Mouse (Mus musculus) hindbrain, embryonic 14.5 days (tissue): ENCODE data around the gene Cptp. TPM values are rescaled to one million over a fixed set of nuclear protein-coding genes. Genes with fewer than 3 reads are reported as not detected.
A peak's percentile ranks its signal among the peaks of the same experiment; 100 is the strongest.

Source experiments
- ATAC-seq: fragments of 200-750 bp; cut with Nextera tagmentation; 2 replicates; pipeline ENCODE4 v1.8.0; 2017; ENCODE audit warnings: moderate number of reproducible peaks, mild to moderate bottlenecking, moderate TSS enrichment, moderate library complexity; ENCODE audit not compliant: low FRiP score
- DNase-seq: peaks from one replicate; pipeline ENCODE4 v3.0.0-alpha.2; 2015; ENCODE audit warnings: low spot score
- H3K27ac ChIP-seq: fragments of 300-500 bp; sonication (generic); 2 replicates; pipeline ENCODE4 v1.5.1; 2014; ENCODE audit warnings: mild to moderate bottlenecking, moderate library complexity
- H3K27me3 ChIP-seq: fragments of 300-500 bp; sonication (generic); 2 replicates; pipeline ENCODE4 v1.6.1; 2014; ENCODE audit warnings: mild to moderate bottlenecking, low read length, mixed read lengths; ENCODE audit not compliant: control insufficient read depth, insufficient read depth
- H3K36me3 ChIP-seq: fragments of 300-500 bp; sonication (generic); replicated peaks from 2 replicates; pipeline ENCODE4 v1.6.1; 2014; ENCODE audit not compliant: control insufficient read depth, insufficient read depth
- H3K4me1 ChIP-seq: fragments of 300-500 bp; sonication (generic); replicated peaks from 2 replicates; pipeline ENCODE4 v1.6.1; 2014; ENCODE audit warnings: antibody characterized with exemption, low read length, mixed read lengths; ENCODE audit not compliant: control insufficient read depth, insufficient read depth
- H3K4me2 ChIP-seq: fragments of 300-500 bp; sonication (generic); replicated peaks from 2 replicates; pipeline ENCODE4 v1.6.1; 2014; ENCODE audit warnings: mild to moderate bottlenecking, moderate library complexity
- H3K4me3 ChIP-seq: fragments of 300-500 bp; sonication (generic); replicated peaks from 2 replicates; pipeline ENCODE4 v1.5.1; 2014; ENCODE audit warnings: mild to moderate bottlenecking, low read length
- H3K9ac ChIP-seq: fragments of 300-500 bp; sonication (generic); 2 replicates; pipeline ENCODE4 v1.6.1; 2014
- H3K9me3 ChIP-seq: fragments of 300-500 bp; sonication (generic); 2 replicates; pipeline ENCODE4 v1.6.1; 2016; ENCODE audit warnings: low read length; ENCODE audit not compliant: control insufficient read depth
- WGBS: fragments of 180-500 bp; shearing (Covaris S2); extraction: QIAGEN DNeasy Blood & Tissue Kit; methylation state at CpG from one replicate; pipeline ENCODE4 v1.1.7; 2014; 5-methylcytosine and 5-hydroxymethylcytosine counted together
- polyA plus RNA-seq: library from polyadenylated mRNA; unstranded; fragments of >200 nt; fragmentation: Nextera tagmentation; extraction: Ambion mirVana; gene quantifications from 2 replicates; pipeline ENCODE4 v1.2.1, GENCODE M21; 2014

Cptp gene
- polyA plus RNA-seq, 1 experiment from 2014 or later = 33.5 TPM

DNA sequence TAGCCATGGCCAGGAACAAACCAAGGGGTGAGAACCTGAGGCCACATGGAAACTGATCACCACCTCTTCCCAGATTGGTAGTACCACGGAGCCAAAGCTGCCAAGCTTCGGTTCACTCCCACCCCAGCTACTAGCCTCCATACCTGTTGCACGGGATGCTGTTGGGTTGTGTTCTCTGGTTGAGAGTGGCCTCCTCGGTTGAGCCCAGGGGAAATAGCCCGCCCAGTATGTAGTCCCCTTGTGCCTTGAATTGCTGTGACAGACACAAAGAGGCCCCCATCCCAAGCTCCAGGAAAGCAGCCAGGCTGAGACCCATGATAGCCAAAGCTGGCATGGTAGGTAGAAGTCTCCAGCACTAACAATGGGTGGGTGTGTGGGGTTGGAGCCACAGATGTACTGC is 6.2 kb downstream of the Cptp start, which contains the start of gene Tas1r3:
Tas1r3 (minus strand) TSS at position 362 of the 400 bp plus-strand sequence.
- Histone ChIP-seq H3K4me1 (no peaks in the 10 kb centered on the region), H3K9ac (no peak within 1 kb of the TSS), H3K9me3 (no peaks in the 10 kb centered on the region), H3K27me3 (no peaks in the 10 kb centered on the region), H3K27ac (no peak within 1 kb of the TSS), H3K36me3 (peaks cover 65% of the 10 kb centered on the region), H3K4me3 (no peak within 1 kb of the TSS), H3K4me2 (no peak within 1 kb of the TSS)
- whole genome bisulfite sequencing = 78% methylated on average over 5 of the region's 5 CpGs
- ATAC-seq (no peak), DNase-seq (no peak)

- WGBS = 91% methylated on average over 7 of the region's 7 CpGs
- no peak for ATAC-seq
- peaks cover 74% of the 10 kb centered on the region for H3K36me3 ChIP-seq
These were observed 7.5 kb downstream of the Cptp start for GRCm38 (mm10) chr4:155861787-155862186.

DNA sequence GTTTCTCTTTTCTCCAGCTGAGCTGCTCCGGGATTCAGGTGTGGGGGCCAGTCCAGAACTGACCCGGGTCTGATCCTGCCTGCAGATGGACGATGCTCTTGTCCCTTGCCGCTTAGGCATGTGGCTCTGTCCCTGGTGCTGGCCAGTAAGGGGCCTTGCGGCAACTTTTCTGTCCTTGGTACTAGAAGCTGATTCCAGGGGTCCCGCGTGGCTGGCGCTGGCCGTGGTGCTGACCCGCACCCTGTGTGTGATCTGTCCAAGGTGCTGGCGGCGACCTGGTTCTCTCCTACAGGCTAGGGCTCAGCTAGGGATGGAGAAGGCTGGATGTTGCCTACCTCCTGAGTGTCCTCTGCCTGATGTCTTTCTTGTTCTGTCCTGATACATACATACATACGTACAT is 9.9 kb downstream of the Cptp start:
- Histone ChIP-seq H3K27me3 (no peaks in the 10 kb centered on the region), H3K4me1 (no peaks in the 10 kb centered on the region), H3K27ac (no peak overlapping the region), H3K9me3 (no peaks in the 10 kb centered on the region), H3K4me3 (no peak overlapping the region), H3K9ac (no peak overlapping the region), H3K4me2 (no peak overlapping the region), H3K36me3 (peaks cover 78% of the 10 kb centered on the region)
- ATAC-seq = no peak
- 34% methylated on average over 13 of the region's 13 CpGs for WGBS
- no peak for DNase-seq

More at GRCm38 (mm10) chr4:155861787-155862186, 7.5 kb downstream of the Cptp start:
- Histone ChIP-seq H3K4me1 (no peaks in the 10 kb centered on the region), H3K9me3 (no peaks in the 10 kb centered on the region), H3K4me2 (no peak overlapping the region), H3K4me3 (no peak overlapping the region), H3K27me3 (no peaks in the 10 kb centered on the region), H3K9ac (no peak overlapping the region), H3K27ac (no peak overlapping the region)
- DNase-seq = no peak

DNA sequence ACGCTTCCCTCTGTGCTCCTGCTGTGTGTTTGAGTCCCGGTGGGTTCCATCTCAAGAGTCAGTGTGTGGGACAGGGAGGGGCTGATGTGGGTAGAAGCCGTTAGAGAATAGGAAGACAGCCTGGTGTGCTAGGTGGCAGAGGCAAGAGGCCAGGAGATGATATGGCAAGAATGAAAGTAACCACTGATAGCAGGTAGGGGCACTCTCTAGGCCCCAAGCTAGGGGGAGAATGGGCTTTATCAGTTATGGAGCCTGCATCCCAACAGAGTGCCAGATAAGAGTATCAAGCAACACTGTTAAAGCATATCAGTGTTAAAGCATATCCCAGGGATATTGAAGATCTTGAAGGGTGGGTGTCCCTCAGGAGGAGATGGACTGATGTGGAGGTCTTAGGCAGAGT is 12.4 kb downstream of the Cptp start:
- H3K4me2 ChIP-seq = no peak overlapping the region
- peaks cover 77% of the 10 kb centered on the region for H3K36me3 ChIP-seq
- no peaks in the 10 kb centered on the region for H3K9me3 ChIP-seq
- ATAC-seq (no peak), DNase-seq (no peak)
- H3K27ac ChIP-seq = no peak overlapping the region
- H3K9ac ChIP-seq = no peak overlapping the region
- H3K4me1 ChIP-seq = no peaks in the 10 kb centered on the region
- no peak overlapping the region for H3K4me3 ChIP-seq
- WGBS = 86% methylated on average over 3 of the region's 3 CpGs
- no peaks in the 10 kb centered on the region for H3K27me3 ChIP-seq

- Histone ChIP-seq H3K27ac (no peak overlapping the region), H3K27me3 (no peaks in the 10 kb centered on the region), H3K4me3 (no peak overlapping the region), H3K36me3 (peaks cover 69% of the 10 kb centered on the region), H3K9me3 (no peaks in the 10 kb centered on the region), H3K9ac (no peak overlapping the region), H3K4me2 (no peak overlapping the region), H3K4me1 (no peaks in the 10 kb centered on the region)
- no peak for ATAC-seq
- DNase-seq = no peak
- WGBS = 90% methylated on average over 12 of the region's 12 CpGs
These were observed 13.2 kb downstream of the Cptp start for GRCm38 (mm10) chr4:155856071-155856470.

- H3K9ac ChIP-seq = no peak overlapping the region
- H3K27me3 ChIP-seq = no peaks in the 10 kb centered on the region
- H3K4me2 ChIP-seq = no peak overlapping the region
- H3K4me1 ChIP-seq = peaks cover 4% of the 10 kb centered on the region; the same call in 1 of the 2 replicates
- H3K27ac ChIP-seq = no peak overlapping the region
- H3K9me3 ChIP-seq = no peaks in the 10 kb centered on the region
- 98% methylated on average over 12 of the region's 12 CpGs for WGBS
- no peak overlapping the region for H3K4me3 ChIP-seq
- 0 out of 2 replicates have a peak, but pooled peaks have one; percentile 7 for ATAC-seq
- DNase-seq = no peak
- peaks cover 59% of the 10 kb centered on the region for H3K36me3 ChIP-seq
These were observed 14.2 kb downstream of the Cptp start for GRCm38 (mm10) chr4:155854991-155855390.

DNA sequence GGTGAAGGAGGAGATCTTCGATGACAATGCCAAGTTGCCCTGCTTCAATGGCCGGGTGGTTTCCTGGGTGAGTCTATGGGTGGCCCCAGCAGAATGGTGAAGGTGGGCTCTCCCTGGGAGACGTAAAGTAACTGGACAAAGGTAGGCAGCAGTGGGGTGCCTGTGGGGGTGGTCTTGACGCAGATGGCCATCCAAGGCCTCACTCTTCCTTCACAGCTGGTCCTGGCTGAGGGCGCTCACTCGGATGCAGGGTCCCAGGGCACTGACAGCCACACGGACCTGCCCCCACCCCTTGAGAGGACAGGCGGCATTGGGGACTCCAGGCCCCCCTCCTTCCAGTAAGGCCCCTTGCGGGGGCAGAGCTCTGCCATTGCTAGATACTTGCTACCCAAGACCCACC is 15.8 kb downstream of the Cptp start:
- H3K36me3 ChIP-seq = peaks cover 44% of the 10 kb centered on the region
- DNase-seq = no peak
- WGBS = 89% methylated on average over 9 of the region's 9 CpGs
- ATAC-seq = no peak
- H3K9me3 ChIP-seq = no peaks in the 10 kb centered on the region
- no peak overlapping the region for H3K4me3 ChIP-seq
- H3K4me2 ChIP-seq = no peak overlapping the region
- H3K27ac ChIP-seq = no peak overlapping the region
- H3K9ac ChIP-seq = no peak overlapping the region
- no peaks in the 10 kb centered on the region for H3K27me3 ChIP-seq
- H3K4me1 ChIP-seq = peaks cover 19% of the 10 kb centered on the region

GRCm38 (mm10) chr4:155851951-155852411 is 17.3 kb downstream of the Cptp start:
- WGBS = 74% methylated on average over 2 of the region's 2 CpGs
- Histone ChIP-seq H3K27ac (no peak overlapping the region), H3K27me3 (no peaks in the 10 kb centered on the region), H3K9ac (no peak overlapping the region), H3K36me3 (peaks cover 29% of the 10 kb centered on the region), H3K4me1 (peaks cover 25% of the 10 kb centered on the region), H3K4me2 (no peak overlapping the region), H3K9me3 (no peaks in the 10 kb centered on the region), H3K4me3 (no peak overlapping the region)
- DNase-seq (no peak), ATAC-seq (no peak)

GRCm38 (mm10) chr4:155851368-155851767 is 17.9 kb downstream of the Cptp start:
- Histone ChIP-seq H3K9ac (no peak overlapping the region), H3K36me3 (peaks cover 23% of the 10 kb centered on the region), H3K27me3 (no peaks in the 10 kb centered on the region), H3K9me3 (no peaks in the 10 kb centered on the region), H3K27ac (no peak overlapping the region), H3K4me3 (no peak overlapping the region), H3K4me1 (peaks cover 31% of the 10 kb centered on the region), H3K4me2 (no peak overlapping the region)
- no peak for DNase-seq
- no peak for ATAC-seq
- WGBS = 94% methylated on average over 3 of the region's 3 CpGs
